Mouse (Mus musculus): Measurements from ENCODE around the gene Sms.

Gene Sms

DNA sequence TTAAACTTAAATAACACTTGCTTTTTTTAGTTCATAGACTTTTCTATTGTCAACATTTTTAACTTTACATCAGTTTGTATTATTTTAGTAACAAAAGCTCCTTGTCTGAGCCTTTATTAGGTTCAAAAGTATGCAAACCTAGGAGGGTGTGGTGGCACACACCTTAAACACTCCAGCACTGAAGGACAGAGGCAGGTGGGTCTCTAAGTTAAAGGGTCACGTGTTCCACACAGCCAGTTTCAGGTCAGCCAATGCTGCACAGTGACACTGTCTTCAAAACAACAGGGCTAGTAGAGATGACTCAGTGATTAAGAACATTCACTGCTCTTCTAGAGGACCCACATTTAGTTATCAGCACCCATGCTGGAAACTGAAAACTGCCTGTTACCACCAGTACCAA is 43.1 kb downstream of the Sms start:
- DNase-seq: no peak

GRCm38 (mm10) chrX:157447431-157447830 is 44.7 kb downstream of the Sms start:
- no peak for DNase-seq

- DNase-seq: no peak
Observed at GRCm38 (mm10) chrX:157434768-157435167, 57.3 kb downstream of the Sms start.

DNA sequence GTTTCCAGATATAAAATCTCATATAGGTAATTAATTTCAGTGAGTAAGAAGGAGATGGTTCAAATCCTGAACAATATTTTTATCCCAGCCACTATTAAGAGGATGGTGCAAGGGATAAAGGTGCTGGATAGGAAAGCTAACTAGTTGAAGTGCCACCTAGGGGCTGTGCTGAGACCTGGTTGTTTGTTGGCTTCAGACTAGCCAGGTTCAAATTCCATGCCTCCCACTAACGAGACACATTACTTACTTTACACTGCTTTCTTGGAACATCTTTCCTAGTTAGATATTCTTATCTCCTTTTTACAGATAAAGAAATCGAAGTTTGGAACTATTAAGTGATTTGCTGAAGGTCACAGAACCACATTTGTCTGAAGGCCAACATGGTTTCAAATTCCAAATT is 72.6 kb downstream of the Sms start:
- DNase-seq: no peak

- DNase-seq: no peak
Observed at GRCm38 (mm10) chrX:157415212-157415611, 76.9 kb downstream of the Sms start, which contains the start of gene Phex. Gene Phex, minus strand, starts transcription at chrX:157415312.

DNA sequence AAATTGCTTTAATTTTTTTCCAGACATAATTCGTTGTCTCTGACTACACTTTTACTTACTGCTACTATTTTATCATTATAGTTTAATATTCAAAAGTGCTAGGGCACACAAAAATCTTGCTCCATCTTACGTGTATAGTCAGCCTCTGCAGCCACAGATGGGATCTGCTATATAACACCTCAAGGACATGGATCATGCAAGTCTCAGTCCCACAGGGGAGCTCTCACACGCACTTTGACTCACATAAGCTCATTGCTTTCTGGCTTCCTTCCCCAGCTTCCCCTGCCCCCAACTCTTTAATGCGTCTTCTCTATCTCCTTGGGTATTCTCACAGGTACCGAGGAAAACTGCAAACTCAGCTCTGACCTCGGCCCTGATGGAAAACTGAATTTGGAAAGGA is 87.2 kb downstream of the Sms start:
- DNase-seq: no peak
